Mouse (Mus musculus) T-cell, adult 2 months (primary cell): ENCODE results near the gene Phgr1.

Experiments
- DNase-seq: peaks from one replicate; pipeline ENCODE4 v3.0.0; 2022; ENCODE audit warnings: low spot score

The Phgr1 gene

DNA sequence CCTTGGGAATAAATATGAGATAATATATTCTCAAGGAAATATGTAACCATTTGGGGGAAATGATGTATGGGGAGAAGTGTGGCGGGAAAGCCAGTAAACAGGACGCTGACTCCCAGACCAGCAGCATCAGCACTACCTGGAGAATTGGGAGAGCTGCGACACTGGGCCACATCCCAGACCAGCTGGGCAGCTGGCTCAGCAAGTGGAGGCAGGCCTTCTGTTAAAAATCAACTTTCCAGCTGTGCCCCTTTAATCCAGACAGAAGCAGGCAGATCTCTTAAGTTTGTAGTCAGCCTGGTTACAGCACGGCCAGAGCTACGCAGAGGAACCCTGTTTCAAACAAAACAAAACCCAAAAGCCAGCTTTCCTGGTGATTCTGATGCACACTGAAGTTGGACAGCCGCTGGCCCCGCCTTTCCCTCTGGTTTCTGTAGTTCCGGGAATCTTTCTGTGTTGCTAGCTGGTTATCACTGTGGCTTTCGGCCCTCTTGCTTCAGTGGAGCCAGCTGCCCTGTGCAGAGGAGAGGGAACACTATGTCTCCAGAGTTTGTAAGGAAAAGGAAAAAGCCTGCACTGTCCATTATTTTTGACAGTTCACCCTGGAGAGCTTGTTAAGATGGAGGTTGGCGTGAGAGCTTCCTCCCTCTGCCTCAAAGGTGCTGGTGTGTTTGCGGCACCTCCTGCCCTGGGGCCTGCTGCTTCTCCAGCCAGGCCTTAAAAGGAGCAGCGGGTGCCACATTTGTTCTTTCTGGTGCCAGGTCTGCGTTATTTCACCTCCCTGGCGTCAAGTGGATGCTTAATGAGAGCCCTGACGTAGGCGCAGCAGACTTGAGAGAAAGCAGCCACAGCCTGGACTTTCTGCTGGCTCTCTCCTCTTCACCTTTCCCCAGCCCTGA, 20.4 kb upstream of the Phgr1 start:
- no peak for DNase-seq

- DNase-seq = no peak
Measured at GRCm38 (mm10) chr2:118752792-118753108, 19.8 kb upstream of the Phgr1 start.

- no peak for DNase-seq
Measured at GRCm38 (mm10) chr2:118754143-118754542, 18.4 kb upstream of the Phgr1 start.

GRCm38 (mm10) chr2:118755407-118755806, 17.2 kb upstream of the Phgr1 start:
- DNase-seq = no peak

- DNase-seq = no peak
Measured at GRCm38 (mm10) chr2:118756103-118756502, 16.5 kb upstream of the Phgr1 start.

GRCm38 (mm10) chr2:118759828-118760227, 12.7 kb upstream of the Phgr1 start:
- peak; percentile 80 for DNase-seq

DNA sequence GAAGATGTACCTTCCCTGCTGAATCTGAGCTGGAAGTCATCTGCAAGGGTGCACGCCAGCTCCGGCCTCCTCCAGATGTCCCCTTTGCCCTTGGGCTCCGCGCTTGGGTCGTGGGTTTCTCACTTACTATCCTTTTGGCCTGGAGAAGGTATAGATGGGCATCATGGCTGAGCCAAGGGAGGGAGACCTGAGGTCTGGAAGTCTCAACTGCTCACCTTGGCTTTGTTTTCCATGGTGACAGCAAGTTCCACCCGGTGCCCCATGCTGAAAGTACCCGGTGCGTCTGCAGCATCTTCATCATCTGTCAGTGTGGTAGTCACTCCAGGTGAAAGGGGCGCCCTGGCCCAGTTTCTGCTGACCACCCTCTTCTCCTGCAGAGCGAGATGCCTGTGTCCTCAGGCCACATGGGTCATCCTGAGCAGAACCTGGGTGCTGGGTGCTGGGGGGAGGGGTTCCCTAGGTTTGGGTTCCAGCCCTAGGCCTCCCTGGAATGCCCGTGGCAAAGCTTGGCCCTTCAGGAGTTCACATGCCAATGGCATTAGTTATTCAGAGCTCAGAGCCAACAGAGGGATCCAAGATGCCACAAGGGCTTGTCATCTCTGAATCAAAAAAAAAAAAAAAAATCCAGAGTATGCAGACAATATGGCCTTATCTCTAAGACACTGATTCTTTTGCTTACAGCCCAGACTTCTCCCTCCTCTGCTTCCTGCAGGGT, 12.1 kb upstream of the Phgr1 start:
- DNase-seq = no peak

DNA sequence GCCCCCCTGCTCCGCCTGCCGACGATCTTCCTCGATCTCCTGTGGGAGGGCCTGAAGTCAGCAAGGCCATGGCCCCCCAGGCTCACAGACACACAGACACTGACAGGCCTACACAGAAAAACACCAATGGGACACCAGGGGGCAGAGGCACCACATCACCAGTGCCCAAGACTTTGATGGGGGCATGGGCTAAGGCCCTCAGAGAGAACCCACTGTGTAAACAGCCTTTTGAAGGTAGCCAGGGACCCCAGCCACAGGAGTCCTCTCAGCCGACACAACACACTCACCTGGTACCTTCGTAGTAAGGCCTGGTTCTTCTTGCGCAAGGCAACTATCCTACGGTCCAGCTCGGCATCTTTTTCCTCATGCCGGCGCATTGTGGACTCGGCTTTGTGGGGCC, 11.2 kb upstream of the Phgr1 start:
- no peak for DNase-seq

DNA sequence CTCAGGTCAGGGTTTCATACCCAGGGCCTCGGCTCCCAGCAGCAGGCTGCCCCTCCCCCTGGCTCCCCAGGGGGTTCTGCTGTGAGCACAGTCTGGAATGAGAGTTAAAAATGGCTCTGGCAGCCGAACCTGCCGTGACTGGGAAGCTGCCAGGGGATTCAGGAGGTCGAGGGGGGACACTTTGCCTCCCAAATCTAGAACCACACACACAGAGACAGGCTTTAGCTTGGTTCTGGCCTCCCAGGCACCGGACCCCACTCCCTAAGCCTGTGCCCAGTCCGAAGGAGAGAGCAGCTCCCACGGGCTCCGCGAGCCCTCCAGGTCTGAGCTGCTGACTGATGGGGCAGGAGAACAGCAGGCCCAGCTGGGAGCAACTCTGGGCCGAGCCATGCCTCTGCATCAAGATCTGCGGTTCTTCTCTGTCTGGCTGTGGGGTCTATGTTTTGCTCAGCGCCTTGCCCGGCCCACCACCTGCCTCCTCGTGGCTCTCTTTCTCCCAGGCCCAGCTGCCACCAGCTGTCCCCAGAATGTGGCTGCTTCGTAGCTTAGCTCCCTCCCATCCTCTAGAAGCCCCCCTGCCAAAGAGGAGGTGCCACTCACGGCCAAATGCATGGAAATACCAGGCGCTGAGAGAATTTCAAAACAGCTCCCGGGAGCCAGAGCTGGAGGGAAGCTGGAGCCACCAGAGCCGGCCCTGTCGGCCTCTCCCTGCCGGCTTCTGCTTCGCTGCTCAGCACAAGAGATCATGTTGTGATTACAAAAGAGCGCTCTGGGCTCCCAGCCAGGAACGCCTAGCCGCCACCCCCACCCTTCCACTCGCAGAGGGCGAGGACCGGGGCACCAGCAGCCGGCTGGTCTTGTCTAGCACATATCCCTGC, 10.4 kb upstream of the Phgr1 start, which contains the start of gene Ccdc9b:
Gene Ccdc9b, minus strand, starts transcription at position 756 of the 878 bp plus-strand sequence.
- peak; percentile 47 for DNase-seq

DNA sequence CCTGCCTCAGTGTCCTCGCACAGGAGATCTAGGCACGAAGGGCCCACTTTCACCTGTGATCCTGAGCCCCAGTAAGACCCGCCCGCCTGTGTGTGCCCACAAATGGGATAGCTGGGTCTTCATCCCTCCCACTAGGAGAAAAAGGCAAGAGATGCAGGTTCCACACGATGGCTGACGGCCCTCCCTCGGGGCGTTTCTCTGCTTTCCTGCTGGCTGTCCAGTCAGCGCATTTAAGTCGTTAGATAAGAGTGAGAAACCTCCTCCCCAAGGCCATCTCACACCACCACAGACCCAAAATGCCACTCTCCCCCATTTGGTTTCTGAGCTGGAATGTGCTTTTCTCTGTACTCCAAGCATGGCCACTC, 9.8 kb upstream of the Phgr1 start:
- DNase-seq = no peak

- no peak for DNase-seq
Measured at GRCm38 (mm10) chr2:118763469-118763868, 9.1 kb upstream of the Phgr1 start.

- peak; percentile 29 for DNase-seq
Measured at GRCm38 (mm10) chr2:118764094-118764831, 8.3 kb upstream of the Phgr1 start.

DNA sequence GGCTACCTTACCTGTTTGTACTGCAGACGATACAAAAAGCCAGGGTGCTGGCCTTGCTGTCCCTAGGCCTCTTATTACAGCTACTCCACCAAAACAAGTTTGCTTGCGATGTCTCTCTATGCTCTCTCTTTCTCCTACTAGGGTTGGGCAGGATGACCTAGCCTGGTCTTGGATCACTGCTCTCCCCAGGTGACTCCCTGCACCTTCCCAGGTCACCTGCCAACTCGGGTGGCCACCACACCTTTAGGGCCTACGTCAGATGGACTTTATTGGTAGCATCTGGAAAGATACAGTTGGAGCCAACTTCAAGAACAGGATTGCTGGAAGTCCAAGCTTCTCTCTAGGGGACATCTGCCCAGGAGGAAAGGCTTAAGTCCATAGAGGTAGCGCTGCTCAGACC, 7.7 kb upstream of the Phgr1 start:
- DNase-seq = no peak

DNA sequence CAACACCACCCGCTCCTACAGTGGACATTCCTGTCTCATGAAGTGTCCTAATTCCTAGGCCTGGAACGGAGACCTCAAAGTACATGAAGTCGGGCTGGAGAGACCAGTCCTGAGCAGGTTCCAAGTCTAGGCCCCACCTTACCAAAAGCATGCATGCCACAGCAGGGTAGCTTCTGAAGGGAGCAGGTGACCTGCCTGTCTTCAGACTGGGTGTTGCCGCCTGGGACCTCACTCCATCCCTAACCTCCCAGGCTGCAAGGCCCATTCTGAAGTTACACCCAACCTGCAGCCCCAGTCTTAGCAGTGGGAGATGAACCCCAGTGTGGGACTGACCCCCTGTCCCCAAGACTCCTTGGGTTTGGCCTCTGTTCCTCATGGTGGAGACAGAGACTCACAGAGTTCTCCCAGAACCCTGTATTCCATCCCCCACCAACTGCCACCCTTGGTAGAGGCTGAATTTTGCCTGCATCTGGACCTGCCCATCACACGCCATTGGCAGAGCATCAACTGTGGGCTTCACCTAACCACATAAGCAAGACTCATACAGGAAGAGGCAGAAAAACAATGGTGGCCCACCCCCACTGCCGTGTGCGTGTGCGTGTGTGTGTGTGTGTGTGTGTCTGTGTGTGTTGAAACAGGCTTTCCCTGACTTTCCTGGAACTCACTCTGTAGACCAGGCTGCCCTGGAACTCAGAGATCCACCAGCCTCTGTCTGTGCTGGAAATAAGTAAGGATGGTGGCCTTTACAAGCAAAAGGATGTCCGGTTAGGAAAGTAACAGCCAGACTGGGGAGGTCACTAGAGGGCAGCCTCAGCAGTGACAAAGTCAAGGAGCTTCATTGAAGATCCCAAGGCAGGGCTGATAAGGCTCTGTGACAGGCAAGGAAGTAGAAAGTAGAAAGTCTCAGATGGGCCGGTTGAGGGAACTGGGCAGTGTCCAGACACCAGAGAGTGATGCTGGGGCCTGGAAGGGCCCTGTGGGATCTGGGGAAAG, 6.2 kb upstream of the Phgr1 start:
- DNase-seq = no peak

GRCm38 (mm10) chr2:118774536-118774935, 2.0 kb downstream of the Phgr1 start:
- DNase-seq = no peak

DNA sequence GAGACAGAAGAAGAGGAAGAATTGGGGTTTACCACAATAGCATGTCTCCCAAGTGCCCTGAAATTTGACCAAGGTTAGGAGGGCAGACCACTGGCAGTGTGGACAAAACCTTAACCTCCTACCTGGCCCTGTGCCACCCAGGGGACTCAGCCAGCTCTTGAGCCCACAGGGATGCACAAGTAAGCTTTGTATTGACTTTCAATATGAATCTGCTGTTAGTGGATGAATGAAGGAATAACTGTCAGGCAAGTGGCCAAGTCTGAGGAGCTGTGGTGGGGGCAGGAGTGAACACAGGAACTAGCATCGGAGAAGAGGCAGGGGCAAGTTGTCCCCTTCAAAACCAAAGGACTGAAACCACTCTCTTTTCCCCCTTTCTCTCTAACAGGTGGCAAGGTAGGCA, 2.8 kb downstream of the Phgr1 start:
- no peak for DNase-seq

GRCm38 (mm10) chr2:118775846-118776245, 3.3 kb downstream of the Phgr1 start:
- DNase-seq = no peak

GRCm38 (mm10) chr2:118776295-118776694, 3.7 kb downstream of the Phgr1 start:
- no peak for DNase-seq

DNA sequence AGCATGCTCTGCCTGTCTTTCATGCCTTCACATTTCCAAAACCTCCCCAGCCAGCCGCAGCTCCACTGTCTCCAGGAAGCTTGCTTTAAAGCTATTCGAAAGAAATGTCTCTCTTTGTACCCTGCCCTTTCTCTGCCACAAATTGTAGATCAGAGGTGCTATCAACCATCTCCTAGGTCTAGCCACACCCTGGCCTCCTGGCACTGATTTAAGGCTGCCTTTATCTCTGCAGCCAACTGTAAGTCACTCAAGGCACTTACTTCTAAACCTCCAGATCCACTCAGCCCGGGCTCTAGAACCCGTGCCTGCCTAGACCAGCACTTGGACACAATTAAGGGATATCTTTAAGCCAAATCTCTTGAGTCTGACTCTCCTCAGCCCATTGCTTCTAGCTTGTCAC, 5.8 kb downstream of the Phgr1 start:
- DNase-seq = no peak

DNA sequence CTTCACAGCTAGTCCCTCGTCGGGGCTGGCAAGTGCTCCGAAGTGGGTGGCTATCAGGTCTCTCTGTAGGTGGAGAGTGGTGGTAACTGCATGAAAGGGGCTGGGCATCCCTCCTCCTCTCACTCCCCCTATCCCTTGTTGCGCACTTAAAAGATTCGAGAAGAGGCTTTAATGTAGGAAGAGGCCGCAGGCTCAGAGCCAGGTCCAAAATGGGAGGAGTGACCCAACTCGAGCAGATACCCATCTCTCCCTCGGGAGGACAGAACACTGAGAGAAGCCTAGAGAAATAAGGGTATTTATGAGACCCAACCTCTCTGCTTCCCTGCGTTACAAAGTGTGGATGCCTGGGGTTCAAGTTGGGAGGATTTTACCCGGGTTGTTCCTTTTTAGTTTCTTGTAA, 6.5 kb downstream of the Phgr1 start:
- DNase-seq = no peak
